In the genomic region with DNA sequence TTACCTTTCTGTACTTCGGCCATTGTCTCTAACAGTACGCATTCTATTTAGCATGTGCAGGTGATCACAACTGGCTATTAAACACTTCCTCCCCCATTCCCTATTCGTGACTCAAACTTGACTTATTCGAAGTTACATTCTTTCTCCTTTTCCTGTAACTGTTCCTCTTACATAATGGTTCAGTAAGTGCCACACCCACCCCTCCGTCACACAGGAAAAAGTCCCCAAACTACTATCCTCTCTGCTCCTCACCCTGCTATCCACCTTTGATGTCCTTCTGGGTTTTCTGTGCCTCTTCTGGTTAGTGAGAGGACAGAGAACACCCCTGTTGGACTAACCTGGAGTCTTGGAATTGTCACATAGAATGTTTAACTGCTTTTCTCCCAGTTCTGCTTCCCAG, we compare ENCODE assay signal across 26 mouse cellular contexts. TPM values are rescaled to one million over a fixed set of nuclear protein-coding genes. Genes with fewer than 3 reads are reported as not detected.
DNase-seq lines count a peak whose midpoint lies in the region; ATAC-seq lines count a peak whose summit lies in the region.
"Had no signal": no experiment of that assay in that cellular context is flagged by ENCODE, and none has a peak within 500 bp of the region (broad histone marks: within the 10 kb centered on the region; RNA-seq: fewer than 3 reads in every experiment).

No protein-coding gene starts in this region.

- DNase-seq in 3T3-L1 (ENCODE audit: low read depth, low spot score) = peak; percentile 33
- DNase-seq in kidney, postnatal 10 days = no peak
- no peak for DNase-seq in spleen, postnatal 4 days (ENCODE audit: low spot score in 2 of 2)
- DNase-seq in cerebellum, postnatal 14 days = no peak
- DNase-seq in gastrocnemius, postnatal 14 days = no peak
- DNase-seq: adrenal gland, adult 8-10 months; adrenal gland, postnatal 25 days; cerebellum, adult 11-12 months; cerebellum, adult 8-10 months; cerebellum, postnatal 10 days; gastrocnemius, postnatal 36 days; heart, postnatal 10 days; heart, postnatal 4 days had no signal

- intact Hi-C loops in gastrocnemius, postnatal 14 days (cut with DNase I; ENCODE audit: low total_unique reads) = no loop called here

- ATAC-seq in common myeloid progenitor, adult 5-6 weeks (replicated peaks; ENCODE audit: low read depth, poor library complexity, severe bottlenecking) = peak; percentile 47
- ATAC-seq in megakaryocyte, adult 5-6 weeks (ENCODE audit: poor library complexity, severe bottlenecking) = peak; percentile 65
- ATAC-seq in stomach, embryonic 15.5 days (ENCODE audit: insufficient read depth, low FRiP score, low read depth) = no peak
- ATAC-seq: activated CD4-positive, CD25-positive, alpha-beta regulatory T cell, adult 4 months; forebrain, embryonic 15.5 days had no signal

- no peaks in the 10 kb centered on the region for H3K9me3 ChIP-seq in stomach, embryonic 15.5 days
- H3K9me3 ChIP-seq: embryonic facial prominence, embryonic 12.5 days; embryonic facial prominence, embryonic 15.5 days; forebrain, embryonic 12.5 days; forebrain, embryonic 15.5 days; heart, embryonic 12.5 days; heart, embryonic 15.5 days; hindbrain, embryonic 12.5 days; hindbrain, embryonic 15.5 days had no signal

- H3K4me2 ChIP-seq in stomach, embryonic 15.5 days = no peak overlapping the region
- H3K4me2 ChIP-seq: embryonic facial prominence, embryonic 12.5 days; embryonic facial prominence, embryonic 15.5 days; forebrain, embryonic 12.5 days; forebrain, embryonic 15.5 days; heart, embryonic 12.5 days; heart, embryonic 15.5 days; hindbrain, embryonic 12.5 days; hindbrain, embryonic 15.5 days had no signal

- H3K27ac ChIP-seq in stomach, embryonic 15.5 days = peak overlapping the region; percentile 35; the same call in 1 of the 2 replicates
- H3K27ac ChIP-seq: embryonic facial prominence, embryonic 12.5 days; embryonic facial prominence, embryonic 15.5 days; forebrain, embryonic 12.5 days; forebrain, embryonic 15.5 days; hindbrain, embryonic 12.5 days; hindbrain, embryonic 15.5 days had no signal

- H3K4me3 ChIP-seq in stomach, embryonic 15.5 days (replicated peaks) = no peak overlapping the region
- H3K4me3 ChIP-seq: embryonic facial prominence, embryonic 12.5 days; embryonic facial prominence, embryonic 15.5 days; erythroblast, embryonic 14.5 days; forebrain, embryonic 12.5 days; forebrain, embryonic 15.5 days; heart, embryonic 12.5 days; heart, embryonic 15.5 days; hindbrain, embryonic 12.5 days; hindbrain, embryonic 15.5 days had no signal

- no peaks in the 10 kb centered on the region for H3K4me1 ChIP-seq in stomach, embryonic 15.5 days
- H3K4me1 ChIP-seq: embryonic facial prominence, embryonic 15.5 days; forebrain, embryonic 12.5 days; forebrain, embryonic 15.5 days; hindbrain, embryonic 12.5 days; hindbrain, embryonic 15.5 days had no signal

- no peak overlapping the region for H3K9ac ChIP-seq in stomach, embryonic 15.5 days
- H3K9ac ChIP-seq: embryonic facial prominence, embryonic 12.5 days; embryonic facial prominence, embryonic 15.5 days; forebrain, embryonic 12.5 days; forebrain, embryonic 15.5 days; heart, embryonic 12.5 days; heart, embryonic 15.5 days; hindbrain, embryonic 12.5 days; hindbrain, embryonic 15.5 days had no signal

- no peaks in the 10 kb centered on the region for H3K27me3 ChIP-seq in stomach, embryonic 15.5 days (replicated peaks)
- H3K27me3 ChIP-seq: embryonic facial prominence, embryonic 12.5 days; embryonic facial prominence, embryonic 15.5 days; forebrain, embryonic 12.5 days; forebrain, embryonic 15.5 days; heart, embryonic 12.5 days; heart, embryonic 15.5 days; hindbrain, embryonic 12.5 days; hindbrain, embryonic 15.5 days had no signal

- H3K36me3 ChIP-seq in stomach, embryonic 15.5 days = no peaks in the 10 kb centered on the region
- H3K36me3 ChIP-seq: embryonic facial prominence, embryonic 12.5 days; embryonic facial prominence, embryonic 15.5 days; forebrain, embryonic 12.5 days; forebrain, embryonic 15.5 days; heart, embryonic 12.5 days; heart, embryonic 15.5 days; hindbrain, embryonic 12.5 days; hindbrain, embryonic 15.5 days had no signal

- WGBS in stomach, embryonic 15.5 days = 57% methylated on average over 5 of the region's 5 CpGs

RNA-seq across cellular contexts. Expression of a gene that starts 28.6 kb away (rescaled TPM):
- 2.7 and 4.3 TPM in 2 replicates for total RNA-seq in common myeloid progenitor, adult 5-6 weeks (2017)
- 0.04 and 0.05 TPM in 2 replicates for total RNA-seq in megakaryocyte, adult 5-6 weeks (2015)
- total RNA-seq in megakaryocyte, adult 5-6 weeks (2017) = 0.04 and 0.08 TPM in 2 replicates
- 28.0 and 33.2 TPM in 2 replicates for polyA plus RNA-seq in stomach, embryonic 15.5 days (2015; fragmentation: Nextera tagmentation; extraction: Ambion mirVana)
- total RNA-seq in gastrocnemius, postnatal 14 days (2021) = 100 to 1,000 TPM; 175 to 193 TPM
- polyA plus RNA-seq: erythroblast, embryonic 14.5 days had no signal

RNA-seq across cellular contexts. Expression of a gene that starts 59.9 kb away (rescaled TPM):
- 19.4 and 19.9 TPM in 2 replicates for total RNA-seq in common myeloid progenitor, adult 5-6 weeks (2017)
- 31.3 and 33.9 TPM in 2 replicates for total RNA-seq in megakaryocyte, adult 5-6 weeks (2015)
- total RNA-seq in megakaryocyte, adult 5-6 weeks (2017) = 25.0 and 30.4 TPM in 2 replicates
- polyA plus RNA-seq in stomach, embryonic 15.5 days (2015; fragmentation: Nextera tagmentation; extraction: Ambion mirVana) = 97.6 and 106 TPM in 2 replicates
- total RNA-seq in gastrocnemius, postnatal 14 days (2021) = 10 to 100 TPM; 17.8 to 23.9 TPM

Comparison
In these comparisons a context has a peak if more than half of its experiments do, and no peak if none do; other contexts are left out.
1. RNA of a gene that starts 28.6 kb away (total RNA-seq): 175 to 193 TPM in gastrocnemius, postnatal 14 days; 2.7 to 4.3 TPM in common myeloid progenitor, adult 5-6 weeks and 0.04 to 0.08 TPM in megakaryocyte, adult 5-6 weeks; every median in the first group is over 10 times any median in the second.